Mouse (Mus musculus): ENCODE measurements around the gene Scg2.

GRCm38 (mm10) chr1:79485546-79485945 lies 45.6 kb upstream of the Scg2 start:
- TF ChIP-seq CTCF (IDR thresholded peaks at IDR 0.05; ENCODE audit: low read depth) (no peak), EP300 (optimal IDR thresholded peaks at IDR 0.05) (no peak)
